Mouse (Mus musculus) mature B cell (primary cell): ENCODE results near the gene 2810408A11Rik.

ENCODE experiments used
- in situ Hi-C: fragments of 300-500 bp; cut with MboI; formaldehyde crosslinking; loops from 2 replicates; pipeline ENCODE4 v1.14.3; 2019

2810408A11Rik gene

DNA sequence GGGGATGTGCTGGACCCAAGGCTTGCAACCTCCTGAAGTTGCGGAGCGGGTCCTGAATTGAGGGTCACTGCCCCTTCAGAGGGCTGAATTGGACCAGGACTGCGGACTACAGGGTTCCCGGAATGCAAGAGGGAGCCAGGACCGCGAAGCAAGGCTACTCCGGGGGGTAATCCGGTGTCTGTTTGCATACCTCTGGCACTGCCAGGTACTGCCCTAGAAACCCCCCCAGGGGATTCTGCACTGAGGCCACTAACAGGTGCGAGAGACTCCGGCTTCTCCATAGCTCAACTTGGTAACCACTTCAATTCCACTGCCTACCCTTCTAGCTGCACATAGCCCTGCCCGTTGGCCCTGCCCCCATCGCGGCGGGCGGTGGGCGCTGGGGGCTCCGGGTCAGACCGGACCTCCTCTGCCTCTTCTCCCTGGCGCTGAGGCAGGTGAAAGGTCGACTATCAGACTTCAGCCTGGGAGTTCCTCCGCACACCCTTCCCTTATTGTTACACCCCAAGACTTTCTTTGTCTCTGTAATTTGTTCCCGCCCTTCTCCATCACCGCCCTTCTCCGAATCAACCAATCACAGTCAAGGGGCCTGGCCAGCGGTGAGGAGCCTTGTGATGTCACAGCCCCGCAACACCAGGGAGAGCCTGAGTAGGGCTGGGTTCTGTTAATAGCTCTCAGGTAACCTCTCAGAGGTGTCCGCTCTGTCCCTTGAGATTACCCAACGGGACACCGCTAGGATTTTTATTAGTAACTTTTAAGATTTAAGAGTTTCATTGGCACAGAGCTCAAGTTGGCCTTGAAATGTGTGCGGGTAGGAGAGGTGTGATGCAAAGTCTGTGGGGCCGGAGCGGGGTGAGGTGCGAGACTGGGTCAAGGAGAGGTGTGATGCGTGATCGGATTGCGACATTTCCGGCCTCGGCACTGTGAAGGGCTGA is at the start of gene 2810408A11Rik, which contains the start of gene Neurl4:
Gene 2810408A11Rik, minus strand, starts transcription at position 517 of the 935 bp plus-strand sequence.
Gene Neurl4, plus strand, starts transcription at position 602 of the 935 bp plus-strand sequence.
- in situ Hi-C loops: no loop called here

GRCm38 (mm10) chr11:69948763-69949150 is 48.0 kb upstream of the 2810408A11Rik start:
- in situ Hi-C loops: no loop called here

DNA sequence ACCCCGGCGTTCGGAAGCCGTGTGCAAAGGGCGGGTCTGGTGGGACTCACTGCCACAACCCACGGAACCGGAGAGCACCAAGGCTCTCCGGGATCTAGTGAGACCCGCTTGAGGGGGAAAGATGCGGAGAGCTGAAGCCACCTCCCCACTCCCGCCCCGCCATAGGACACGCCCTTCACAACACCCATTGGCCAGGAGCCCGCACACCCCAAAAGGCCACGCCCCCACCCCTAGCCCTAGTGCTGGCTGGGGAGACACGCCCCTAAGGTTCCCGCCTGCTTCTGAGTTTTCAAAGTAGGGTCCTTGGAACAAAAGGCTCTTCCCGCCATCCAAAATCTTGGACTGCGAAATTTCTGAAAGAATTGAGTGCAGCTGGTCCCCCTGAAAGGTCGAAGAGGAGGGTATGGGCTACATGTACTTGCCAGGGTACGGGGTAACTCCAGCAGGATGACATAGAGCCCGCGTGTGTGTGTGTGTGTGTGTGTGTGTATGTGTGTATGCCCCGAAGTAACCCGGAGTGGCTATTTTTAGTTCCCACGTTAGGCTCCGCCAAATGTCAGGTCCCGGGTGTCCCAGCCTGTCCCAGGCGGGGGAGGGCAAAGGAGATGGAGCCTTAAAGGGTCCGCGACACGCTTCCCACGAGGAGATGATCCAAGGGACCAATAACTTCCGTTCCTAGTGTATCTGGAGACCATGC is 47.4 kb upstream of the 2810408A11Rik start, which contains the start of gene Slc2a4:
Gene Slc2a4, minus strand, starts transcription at position 123 of the 697 bp plus-strand sequence.
- in situ Hi-C loops: no loop called here

DNA sequence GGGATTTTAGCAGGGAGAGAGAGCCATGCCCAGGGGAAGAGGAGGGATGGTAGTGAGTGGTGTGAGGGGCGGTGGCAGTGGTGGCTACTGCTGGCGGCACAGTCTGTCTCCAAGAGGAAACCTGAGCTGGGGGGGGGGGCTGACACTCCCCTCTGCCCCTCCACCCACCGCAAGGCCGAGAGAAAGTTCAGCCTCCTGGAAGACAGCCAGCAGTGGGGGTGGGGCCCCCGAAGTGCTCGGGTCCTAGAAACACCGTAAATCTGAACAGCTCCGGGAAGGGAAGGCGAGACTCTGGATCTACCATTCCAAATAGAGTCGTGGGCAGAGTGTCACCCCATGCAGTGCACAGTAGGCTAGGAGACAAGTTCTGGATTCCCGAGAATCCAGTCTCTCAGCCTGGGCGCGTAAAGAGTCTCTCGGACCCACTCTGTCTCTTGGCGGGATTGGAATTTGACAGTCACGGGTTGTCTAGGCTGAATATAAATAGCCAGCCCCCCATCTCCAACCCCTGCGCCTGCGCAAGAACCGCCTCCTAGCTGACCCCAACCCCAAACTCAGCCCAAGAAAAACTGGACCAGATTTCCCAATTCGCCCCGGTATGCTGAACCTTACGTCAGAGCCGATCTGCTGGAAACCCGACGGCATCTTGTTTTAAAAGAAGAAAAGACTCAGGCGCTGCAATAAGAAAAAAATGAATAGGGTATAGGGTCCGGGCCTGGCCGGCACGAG is 46.7 kb upstream of the 2810408A11Rik start:
- in situ Hi-C loops: no loop called here

DNA sequence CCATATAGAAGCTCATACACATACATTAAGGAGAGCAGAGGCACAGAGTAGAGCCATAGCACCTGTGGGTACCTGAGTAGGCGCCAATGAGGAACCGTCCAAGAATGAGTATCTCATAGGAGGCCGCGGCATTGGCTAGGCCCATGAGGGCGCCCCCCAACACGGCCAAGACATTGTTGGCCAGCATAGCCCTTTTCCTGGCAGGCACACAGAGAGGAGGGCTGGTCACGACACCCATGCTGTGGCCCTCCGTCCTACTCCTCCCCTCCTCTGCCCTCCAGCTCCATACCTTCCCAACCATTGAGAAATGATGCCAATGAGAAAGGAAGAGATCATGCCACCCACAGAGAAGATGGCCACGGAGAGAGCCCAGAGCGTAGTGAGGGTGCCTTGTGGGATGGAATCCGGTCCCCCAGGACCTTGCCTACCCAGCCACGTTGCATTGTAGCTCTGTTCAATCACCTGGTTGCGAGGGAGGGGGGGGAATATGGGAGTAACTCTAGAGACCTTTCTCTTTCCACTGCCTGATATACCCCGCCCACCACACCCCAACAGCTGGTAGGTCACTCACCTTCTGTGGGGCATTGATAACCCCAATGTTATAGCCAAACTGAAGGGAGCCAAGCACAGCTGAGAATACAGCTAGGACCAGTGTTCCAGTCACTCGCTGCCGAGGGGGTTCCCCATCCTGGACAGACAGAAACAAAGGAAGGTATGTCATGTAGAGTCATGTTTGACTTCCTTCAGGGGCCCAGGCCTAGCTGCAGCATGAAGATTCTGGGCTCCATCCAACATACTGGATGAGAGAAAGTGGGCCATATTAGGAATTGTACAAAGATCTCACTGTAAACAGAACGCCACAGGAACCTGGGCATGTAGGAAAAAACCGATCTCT is 45.5 kb upstream of the 2810408A11Rik start:
- in situ Hi-C loops: no loop called here

DNA sequence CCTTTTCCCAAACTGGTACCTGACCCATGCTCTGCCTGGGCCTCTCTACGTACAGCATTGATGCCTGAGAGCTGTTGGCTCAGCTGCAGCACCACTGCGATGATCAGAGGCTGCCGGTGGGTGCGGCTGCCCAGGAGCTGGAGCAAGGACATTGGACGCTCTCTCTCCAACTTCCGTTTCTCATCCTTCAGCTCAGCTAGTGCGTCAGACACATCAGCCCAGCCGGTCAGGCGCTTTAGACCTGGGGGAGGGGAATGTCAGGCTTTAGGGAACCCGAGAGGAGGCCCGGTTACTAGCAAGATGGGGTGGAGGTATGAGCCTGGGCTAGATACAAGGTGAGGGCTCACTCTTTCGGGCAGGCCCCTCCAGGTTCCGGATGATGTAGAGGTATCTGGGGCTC is 44.4 kb upstream of the 2810408A11Rik start:
- in situ Hi-C loops: no loop called here

- in situ Hi-C loops: no loop called here
These were observed 40.2 kb upstream of the 2810408A11Rik start for GRCm38 (mm10) chr11:69940962-69941361.

DNA sequence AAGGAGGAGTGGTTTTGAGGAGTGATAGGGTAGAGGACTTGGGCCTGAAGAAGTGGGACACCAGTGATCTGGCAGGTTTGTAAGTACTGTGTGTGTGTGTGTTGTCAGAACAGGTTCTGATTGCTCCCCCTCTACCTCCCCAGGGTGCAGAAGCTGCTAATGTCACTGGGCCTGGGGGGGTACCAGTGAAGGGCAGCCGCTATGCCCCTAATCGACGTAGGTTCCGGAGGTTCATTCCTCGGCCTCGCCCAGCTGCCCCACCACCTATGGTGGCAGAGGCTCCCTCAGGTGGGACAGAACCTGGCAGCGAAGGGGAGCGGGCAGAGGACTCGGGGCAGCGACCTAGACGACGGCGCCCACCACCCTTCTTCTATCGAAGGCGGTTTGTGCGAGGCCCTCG is 38.9 kb upstream of the 2810408A11Rik start:
- in situ Hi-C loops: no loop called here

- in situ Hi-C loops: no loop called here
These were observed 38.4 kb upstream of the 2810408A11Rik start for GRCm38 (mm10) chr11:69939181-69939580.

- in situ Hi-C loops: no loop called here
These were observed 37.7 kb upstream of the 2810408A11Rik start for GRCm38 (mm10) chr11:69938401-69938979.

- in situ Hi-C loops: no loop called here
These were observed 37.0 kb upstream of the 2810408A11Rik start for GRCm38 (mm10) chr11:69937834-69938233.

GRCm38 (mm10) chr11:69937385-69937784 is 36.6 kb upstream of the 2810408A11Rik start:
- in situ Hi-C loops: no loop called here

DNA sequence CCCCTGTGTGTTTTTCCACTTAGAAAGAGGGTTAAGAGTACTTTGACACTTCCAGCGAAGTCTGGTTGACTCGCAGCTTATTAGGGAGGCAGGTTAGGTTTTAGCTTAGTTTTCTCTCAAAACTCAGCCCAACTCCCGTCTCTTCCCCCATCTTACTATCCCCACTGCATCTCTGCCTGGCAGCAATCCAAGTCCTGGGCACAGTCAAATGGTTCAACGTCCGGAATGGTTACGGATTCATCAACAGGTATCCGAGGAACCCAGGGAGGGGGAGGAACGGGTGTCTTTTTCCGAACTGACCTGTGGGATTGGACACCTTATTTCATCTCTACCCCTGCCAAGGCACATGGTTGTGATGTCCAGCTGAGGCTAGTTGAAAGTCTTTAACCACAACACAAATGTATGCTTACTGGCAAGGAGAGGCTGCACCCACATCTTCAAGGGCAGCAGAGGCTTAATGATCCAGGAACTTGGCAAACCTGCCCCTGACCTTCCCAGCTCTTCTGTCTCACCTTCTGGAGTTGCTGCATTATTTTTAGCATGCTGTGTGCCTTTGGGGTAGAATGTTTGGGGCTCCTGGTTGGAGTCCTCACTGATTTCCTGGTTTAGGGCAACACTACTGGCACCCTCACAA is 36.0 kb upstream of the 2810408A11Rik start:
- in situ Hi-C loops: no loop called here

- in situ Hi-C loops: no loop called here
These were observed 35.4 kb upstream of the 2810408A11Rik start for GRCm38 (mm10) chr11:69936156-69936555.

DNA sequence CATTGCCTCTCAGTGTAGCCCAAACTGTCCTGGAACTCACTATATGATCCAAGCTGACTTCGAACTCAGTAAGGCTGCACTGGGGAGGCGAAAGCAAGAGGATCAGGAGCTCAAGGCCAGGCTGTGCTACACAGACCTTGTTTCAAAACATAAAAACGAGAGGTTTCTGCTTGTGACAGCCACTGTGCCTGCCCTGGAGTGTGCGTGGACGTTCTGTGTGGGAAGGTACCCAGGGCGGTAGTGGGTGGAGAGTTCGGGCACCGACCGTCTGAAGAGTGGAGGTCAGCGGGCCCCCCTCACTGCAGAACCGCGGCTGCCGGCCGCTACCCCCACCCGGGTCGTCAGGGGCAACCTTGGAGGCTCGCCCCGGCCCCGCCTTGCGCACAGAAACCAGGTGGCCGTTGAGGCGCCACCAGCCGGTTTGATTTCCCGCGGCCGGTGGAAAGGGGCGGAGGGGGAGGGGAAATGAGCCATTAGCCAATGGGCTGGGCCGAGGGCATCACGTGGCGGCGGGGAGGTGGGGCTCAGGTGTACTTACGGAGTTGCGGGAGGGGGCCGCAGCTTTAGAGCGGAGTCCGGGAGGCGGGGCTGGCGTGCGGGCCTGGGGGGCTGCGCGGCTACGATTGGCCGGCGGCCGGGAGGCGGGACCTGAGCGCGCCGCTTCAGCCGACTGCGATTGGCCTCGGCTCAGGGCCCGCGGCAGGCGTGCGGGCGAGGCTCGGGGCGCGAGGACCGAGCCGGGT is 34.5 kb upstream of the 2810408A11Rik start, which contains the start of gene Ybx2:
Gene Ybx2, plus strand, starts transcription at position 660 of the 743 bp plus-strand sequence.
- in situ Hi-C loops: no loop called here

- in situ Hi-C loops: no loop called here
These were observed 33.9 kb upstream of the 2810408A11Rik start for GRCm38 (mm10) chr11:69934681-69935080.

- in situ Hi-C loops: no loop called here
These were observed 33.4 kb upstream of the 2810408A11Rik start for GRCm38 (mm10) chr11:69934169-69934568.

DNA sequence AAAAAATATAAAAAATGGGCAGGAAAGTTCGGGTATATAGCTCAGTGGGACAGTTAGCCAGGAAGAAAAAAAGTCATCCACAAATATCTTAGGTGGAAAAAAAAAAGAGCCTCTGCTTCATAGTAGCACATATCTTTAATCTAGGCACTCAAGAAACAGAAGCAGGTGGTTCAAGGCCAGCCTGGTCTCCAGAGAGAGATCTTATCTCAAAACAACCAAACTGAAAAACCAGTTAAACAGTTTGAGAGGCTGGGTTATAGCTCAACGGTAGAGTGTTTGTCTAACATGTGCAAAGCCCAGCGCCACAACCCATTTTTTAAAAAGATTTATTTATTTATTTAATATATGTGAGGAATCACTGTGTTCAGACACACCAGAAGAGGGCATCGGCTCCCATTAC is 32.3 kb upstream of the 2810408A11Rik start:
- in situ Hi-C loops: no loop called here

DNA sequence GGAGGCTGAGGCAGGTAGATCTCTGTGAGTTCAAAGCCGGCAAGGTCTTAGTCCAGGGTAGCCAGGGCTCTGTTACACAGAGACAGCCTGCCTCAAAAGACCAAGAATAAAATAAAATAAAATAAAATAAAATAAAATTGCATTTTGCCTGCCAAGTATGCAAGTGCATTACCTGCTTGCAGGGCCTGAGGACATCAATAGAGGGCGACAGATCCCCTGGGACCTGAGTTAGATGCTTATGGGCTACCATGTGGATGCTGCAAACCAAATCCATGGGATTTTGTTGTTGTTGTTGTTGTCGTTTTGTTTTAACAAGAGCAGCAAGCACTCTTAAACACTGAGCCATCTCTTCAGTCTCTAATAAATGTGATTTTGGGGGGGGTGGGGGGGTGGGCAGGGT is 31.5 kb upstream of the 2810408A11Rik start:
- in situ Hi-C loops: no loop called here
